Mouse (Mus musculus): ENCODE measurements around the gene Sema5b. TPM values are rescaled to one million over a fixed set of nuclear protein-coding genes. Genes with fewer than 3 reads are reported as not detected.

Sema5b gene
- total and polyA plus RNA-seq, 3 experiments = not detected

GRCm38 (mm10) chr16:35613851-35614804, 73.2 kb downstream of the Sema5b start:
- no peak for TF ChIP-seq CHD1 (IDR thresholded peaks at IDR 0.05; ENCODE audit: low read depth, low read length)
- TF ChIP-seq NRF1 (IDR thresholded peaks at IDR 0.05; ENCODE audit: insufficient read depth, low read depth, low read length, poor library complexity, severe bottlenecking) = no peak
- TF ChIP-seq E2F4 (IDR thresholded peaks at IDR 0.05; ENCODE audit: borderline replicate concordance, low read depth, low read length) = no peak
- no peak for TF ChIP-seq SIN3A (IDR thresholded peaks at IDR 0.05; ENCODE audit: low read length)
- no peak for DNase-seq (ENCODE audit: low read depth, low spot score)
- Histone ChIP-seq H3K4me3 (ENCODE audit: control insufficient read depth in 1 of 2, insufficient read depth in 1 of 2, low read depth in 2 of 2, low read length in 2 of 2) (no peak overlapping the region), H3K9ac (ENCODE audit: control insufficient read depth, low read depth, low read length, poor library complexity, severe bottlenecking) (no peak overlapping the region), H3K79me2 (ENCODE audit: control insufficient read depth, insufficient read depth, low read length, poor library complexity) (no peaks in the 10 kb centered on the region), H3K9me3 (replicated peaks; ENCODE audit: insufficient read depth, low read length) (no peaks in the 10 kb centered on the region), H3K4me1 (ENCODE audit: control insufficient read depth in 1 of 2, insufficient read depth in 2 of 2, low read length in 2 of 2) (no peaks in the 10 kb centered on the region), H3K27ac (ENCODE audit: control insufficient read depth, low read depth, low read length) (no peak overlapping the region), H3K36me3 (ENCODE audit: control insufficient read depth in 1 of 2, insufficient read depth in 2 of 2, low read length in 2 of 2) (no peaks in the 10 kb centered on the region), H3K27me3 (ENCODE audit: control insufficient read depth in 1 of 2, insufficient read depth in 2 of 2, low read length in 2 of 2) (peaks cover 0 to 1% of the 10 kb centered on the region in 2 experiments; a peak in 2 of 4 replicates)

DNA sequence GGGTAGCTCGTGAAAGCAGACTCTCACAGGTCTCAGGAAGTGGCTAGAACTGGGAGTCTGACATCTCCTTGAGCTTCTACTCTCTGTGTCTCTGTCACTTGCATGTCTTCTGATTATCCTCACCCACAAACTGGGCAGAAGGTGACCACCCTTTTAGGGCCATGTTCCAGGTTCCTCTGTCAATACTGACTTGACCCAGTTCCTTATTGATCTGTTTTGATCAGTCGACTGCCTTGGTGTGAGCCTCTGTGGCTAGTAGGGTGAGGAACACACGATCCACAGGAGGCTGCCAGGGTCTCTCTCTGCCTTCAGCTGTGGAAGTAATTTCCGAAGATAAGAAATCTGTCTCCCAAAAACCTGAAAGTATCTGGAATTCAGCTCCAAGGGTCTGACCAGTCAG, 76.8 kb downstream of the Sema5b start:
- peaks cover 0 to 1% of the 10 kb centered on the region in 2 experiments; a peak in 2 of 4 replicates for H3K27me3 ChIP-seq (ENCODE audit: control insufficient read depth in 1 of 2, insufficient read depth in 2 of 2, low read length in 2 of 2)
- H3K9me3 ChIP-seq (replicated peaks; ENCODE audit: insufficient read depth, low read length) = no peaks in the 10 kb centered on the region
- no peak for TF ChIP-seq TCF12 (IDR thresholded peaks at IDR 0.05; ENCODE audit: low read depth, low read length)
- TF ChIP-seq CTCF (IDR thresholded peaks at IDR 0.05 in 2 of 3, conservative IDR thresholded peaks at IDR 0.05 in 1 of 3; ENCODE audit: control insufficient read depth in 1 of 3, insufficient read depth in 1 of 3, low read depth in 2 of 3, low read length in 3 of 3, poor library complexity in 1 of 3, severe bottlenecking in 1 of 3) = no peak
- TF ChIP-seq GABPA (IDR thresholded peaks at IDR 0.05; ENCODE audit: low read depth, low read length) = no peak
- no peak for TF ChIP-seq ZMIZ1 (IDR thresholded peaks at IDR 0.05; ENCODE audit: low read depth, low read length)
- TF ChIP-seq RAD21 (IDR thresholded peaks at IDR 0.05; ENCODE audit: low read depth, low read length) = no peak
- TF ChIP-seq MYC (IDR thresholded peaks at IDR 0.05; ENCODE audit: low read depth, low read length) = no peak
- TF ChIP-seq USF1 (IDR thresholded peaks at IDR 0.05; ENCODE audit: low read depth, low read length) = no peak
- H3K9ac ChIP-seq (ENCODE audit: control insufficient read depth, low read depth, low read length, poor library complexity, severe bottlenecking) = no peak overlapping the region
- H3K36me3 ChIP-seq (ENCODE audit: control insufficient read depth in 1 of 2, insufficient read depth in 2 of 2, low read length in 2 of 2) = no peaks in the 10 kb centered on the region
- no peak overlapping the region for H3K4me3 ChIP-seq (ENCODE audit: control insufficient read depth in 1 of 2, insufficient read depth in 1 of 2, low read depth in 2 of 2, low read length in 2 of 2)
- H3K79me2 ChIP-seq (ENCODE audit: control insufficient read depth, insufficient read depth, low read length, poor library complexity) = no peaks in the 10 kb centered on the region
- no peak overlapping the region for H3K27ac ChIP-seq (ENCODE audit: control insufficient read depth, low read depth, low read length)
- no peak for DNase-seq (ENCODE audit: low read depth, low spot score)
- H3K4me1 ChIP-seq (ENCODE audit: control insufficient read depth in 1 of 2, insufficient read depth in 2 of 2, low read length in 2 of 2) = no peaks in the 10 kb centered on the region

- Histone ChIP-seq H3K79me2 (ENCODE audit: control insufficient read depth, insufficient read depth, low read length, poor library complexity) (no peaks in the 10 kb centered on the region), H3K27ac (ENCODE audit: control insufficient read depth, low read depth, low read length) (no peak overlapping the region), H3K4me1 (ENCODE audit: control insufficient read depth in 1 of 2, insufficient read depth in 2 of 2, low read length in 2 of 2) (no peaks in the 10 kb centered on the region), H3K9me3 (replicated peaks; ENCODE audit: insufficient read depth, low read length) (no peaks in the 10 kb centered on the region), H3K36me3 (ENCODE audit: control insufficient read depth in 1 of 2, insufficient read depth in 2 of 2, low read length in 2 of 2) (no peaks in the 10 kb centered on the region), H3K9ac (ENCODE audit: control insufficient read depth, low read depth, low read length, poor library complexity, severe bottlenecking) (no peak overlapping the region), H3K4me3 (ENCODE audit: control insufficient read depth in 1 of 2, insufficient read depth in 1 of 2, low read depth in 2 of 2, low read length in 2 of 2) (no peak overlapping the region), H3K27me3 (ENCODE audit: control insufficient read depth in 1 of 2, insufficient read depth in 2 of 2, low read length in 2 of 2) (no peaks in the 10 kb centered on the region; a peak in 1 of 4 replicates)
- no peak for DNase-seq (ENCODE audit: low read depth, low spot score)
- TF ChIP-seq ZC3H11A (IDR thresholded peaks at IDR 0.05; ENCODE audit: low read depth, low read length) (no peak), ZKSCAN1 (IDR thresholded peaks at IDR 0.05; ENCODE audit: low read depth, low read length) (no peak), ETS1 (IDR thresholded peaks at IDR 0.05; ENCODE audit: low read depth, low read length) (no peak), EP300 (IDR thresholded peaks at IDR 0.05; ENCODE audit: low read depth in 1 of 2, low read length in 2 of 2) (no peak), UBTF (IDR thresholded peaks at IDR 0.05; ENCODE audit: borderline replicate concordance, insufficient read depth, low read depth, low read length) (no peak), POLR2A (IDR thresholded peaks at IDR 0.05; ENCODE audit: control insufficient read depth in 1 of 2, insufficient read depth in 1 of 2, low read depth in 1 of 2, low read length in 2 of 2, poor library complexity in 1 of 2) (no peak), MYB (IDR thresholded peaks at IDR 0.05; ENCODE audit: low read depth, low read length) (no peak), RAD21 (IDR thresholded peaks at IDR 0.05; ENCODE audit: low read depth, low read length) (no peak), MYC (IDR thresholded peaks at IDR 0.05; ENCODE audit: low read depth, low read length) (no peak), POLR2AphosphoS5 (IDR thresholded peaks at IDR 0.05; ENCODE audit: borderline replicate concordance, low read depth, low read length) (no peak), KAT2A (conservative IDR thresholded peaks at IDR 0.05; ENCODE audit: low read depth, low read length) (no peak), SMC3 (IDR thresholded peaks at IDR 0.05; ENCODE audit: low read depth, low read length) (no peak), BHLHE40 (IDR thresholded peaks at IDR 0.05; ENCODE audit: borderline replicate concordance, low read depth, low read length) (no peak), E2F4 (IDR thresholded peaks at IDR 0.05; ENCODE audit: borderline replicate concordance, low read depth, low read length) (no peak), MAZ (IDR thresholded peaks at IDR 0.05; ENCODE audit: low read depth, low read length) (no peak), RCOR1 (IDR thresholded peaks at IDR 0.05; ENCODE audit: low read depth, low read length) (no peak), TCF12 (IDR thresholded peaks at IDR 0.05; ENCODE audit: low read depth, low read length) (no peak)
These were observed 82.1 kb downstream of the Sema5b start for GRCm38 (mm10) chr16:35623026-35623425.
